Mouse (Mus musculus): ENCODE results near the gene Rbm19.
A peak's percentile ranks its signal among the peaks of the same experiment; 100 is the strongest.

The Rbm19 gene

GRCm38 (mm10) chr5:120199865-120200264 is 83.6 kb downstream of the Rbm19 start:
- DNase-seq (ENCODE audit: low read depth, low spot score): no peak

- DNase-seq (ENCODE audit: low read depth, low spot score): no peak
Measured at GRCm38 (mm10) chr5:120204316-120204715, 88.1 kb downstream of the Rbm19 start.

DNA sequence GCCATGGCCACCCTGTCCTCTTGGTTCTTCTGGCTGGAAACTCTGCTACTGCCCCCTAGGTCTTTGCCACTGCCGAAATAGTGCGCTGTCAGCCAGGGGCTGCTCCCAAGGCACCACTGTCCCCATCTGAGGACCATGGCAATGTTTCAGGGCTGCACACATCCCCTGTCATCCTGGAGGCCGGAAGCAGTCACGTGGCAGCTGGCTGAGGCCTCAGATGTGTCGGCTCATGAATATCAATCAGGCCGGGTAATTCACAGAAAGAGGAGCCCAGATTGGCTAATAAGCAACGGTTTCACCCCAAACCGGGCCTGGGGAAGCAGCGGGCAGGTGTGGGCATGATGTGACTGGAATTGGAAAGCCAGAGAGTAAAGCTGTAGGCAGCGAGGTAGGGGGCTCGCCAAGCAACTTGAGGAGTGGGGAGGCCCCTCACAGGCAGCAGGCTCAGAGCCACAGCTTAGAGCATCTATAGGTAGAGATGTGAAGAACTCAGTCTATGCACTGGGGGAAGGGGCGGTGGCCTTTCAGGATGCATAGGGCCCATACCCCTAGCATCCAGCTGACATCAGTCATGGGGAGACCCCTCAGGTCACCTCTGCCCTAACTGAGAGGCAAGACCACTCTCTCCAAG is 90.2 kb downstream of the Rbm19 start:
- DNase-seq (ENCODE audit: low read depth, low spot score): no peak

DNA sequence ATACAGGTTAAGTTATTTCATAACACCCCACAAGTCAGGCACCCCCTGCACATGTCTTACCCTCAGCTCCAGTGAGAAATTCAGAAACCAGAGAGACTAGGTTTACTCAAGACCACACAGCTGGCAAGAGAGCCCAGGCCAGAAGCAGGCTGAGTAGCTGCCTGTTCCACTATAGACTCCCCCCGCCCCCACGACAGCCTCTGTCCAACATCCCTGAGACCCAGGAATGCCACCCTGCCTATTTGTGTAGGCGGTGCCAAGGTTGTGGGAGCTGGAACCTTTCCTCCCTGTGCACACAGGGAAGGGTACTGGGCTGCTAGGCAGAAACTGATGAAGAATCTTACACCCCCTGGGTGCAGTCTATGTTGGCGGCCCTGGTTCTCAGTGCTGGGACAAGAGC is 91.2 kb downstream of the Rbm19 start:
- no peak for DNase-seq (ENCODE audit: low read depth, low spot score)

DNA sequence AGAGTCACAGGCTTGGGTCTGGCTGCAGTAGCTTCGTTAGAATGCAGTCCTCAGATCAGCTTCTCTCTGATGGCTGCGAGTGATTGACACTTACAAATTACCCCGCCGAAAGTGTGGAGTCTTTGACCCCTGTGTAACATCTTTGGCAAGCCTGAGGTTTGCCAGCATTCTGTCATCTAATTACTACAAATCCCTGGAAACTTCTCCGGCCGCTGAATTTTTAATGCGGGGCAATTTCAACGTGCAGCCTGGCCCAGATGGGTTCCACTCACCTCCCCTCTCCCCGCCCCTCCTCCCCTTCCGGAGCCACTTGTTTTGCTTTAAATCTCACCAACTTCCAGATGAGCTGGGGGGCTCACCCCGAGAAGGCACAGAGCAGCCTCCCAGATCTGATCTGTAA is 94.4 kb downstream of the Rbm19 start:
- no peak for DNase-seq (ENCODE audit: low read depth, low spot score)

- DNase-seq (ENCODE audit: low read depth, low spot score): no peak
Measured at GRCm38 (mm10) chr5:120211182-120211581, 94.9 kb downstream of the Rbm19 start.

DNA sequence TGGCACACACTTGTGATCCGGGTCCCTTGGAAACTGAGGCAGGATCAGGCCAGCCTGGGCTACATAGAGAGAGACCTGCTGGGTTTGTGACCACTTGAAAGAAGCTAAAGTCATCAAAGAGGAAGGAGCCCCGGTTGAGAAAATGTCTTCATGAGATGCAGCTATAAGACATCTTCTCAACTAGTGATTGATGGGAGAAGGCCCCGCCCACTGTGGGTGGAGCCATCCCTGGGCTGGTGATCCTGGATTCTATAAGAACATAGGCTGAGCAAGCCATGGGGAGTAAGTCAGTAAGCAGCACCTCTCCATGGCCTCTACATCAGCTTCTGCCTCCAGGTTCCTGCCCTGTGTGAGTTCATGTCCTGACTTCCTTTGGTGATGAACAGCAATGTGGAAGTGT is 98.2 kb downstream of the Rbm19 start:
- DNase-seq (ENCODE audit: low read depth, low spot score): no peak

GRCm38 (mm10) chr5:120221216-120221615 is 105.0 kb downstream of the Rbm19 start:
- DNase-seq (ENCODE audit: low read depth, low spot score): no peak

DNA sequence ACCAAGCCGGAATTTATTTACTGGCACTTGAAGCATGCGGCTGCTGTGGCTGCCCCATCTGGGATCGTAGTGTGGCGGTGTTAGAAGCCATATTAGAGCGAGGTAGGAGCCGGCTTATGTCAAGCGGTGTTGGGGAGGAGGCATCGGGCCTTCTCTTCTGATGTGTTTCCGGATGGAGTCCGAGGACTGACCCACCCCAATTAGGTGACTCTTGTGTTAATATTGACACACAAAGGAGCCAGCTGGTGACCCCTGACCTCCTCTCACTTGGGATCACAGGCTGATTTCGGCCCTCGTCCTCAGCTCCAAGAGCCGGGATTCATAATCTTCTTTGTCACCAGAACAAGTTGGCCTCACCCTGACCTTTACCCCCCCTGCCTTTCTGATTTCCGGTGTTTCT is 109.1 kb downstream of the Rbm19 start:
- DNase-seq (ENCODE audit: low read depth, low spot score): no peak

GRCm38 (mm10) chr5:120228613-120229409 is 112.5 kb downstream of the Rbm19 start:
- no peak for DNase-seq (ENCODE audit: low read depth, low spot score)

- peak; percentile 49 for DNase-seq (ENCODE audit: low read depth, low spot score)
Measured at GRCm38 (mm10) chr5:120231435-120232147, 115.3 kb downstream of the Rbm19 start.

DNA sequence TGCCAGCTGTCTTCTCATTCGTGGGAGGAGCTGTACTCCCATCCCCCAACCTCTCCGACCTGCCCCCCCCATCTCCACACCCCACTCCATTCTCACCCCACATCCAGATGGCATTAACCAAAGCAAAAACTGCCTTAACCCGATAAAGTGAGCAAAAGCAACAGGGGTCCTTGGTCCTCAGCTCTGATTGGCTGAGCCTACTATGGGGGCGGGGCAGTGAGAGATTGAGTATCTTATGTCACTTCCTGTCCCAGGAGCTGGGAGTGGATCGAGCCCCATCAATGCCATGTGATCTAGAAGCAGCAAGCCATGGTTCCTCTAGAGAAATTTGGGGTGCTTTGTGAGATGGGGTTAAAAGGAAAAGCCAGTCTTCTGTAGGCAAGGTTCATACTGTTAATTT is 118.9 kb downstream of the Rbm19 start:
- no peak for DNase-seq (ENCODE audit: low read depth, low spot score)

DNA sequence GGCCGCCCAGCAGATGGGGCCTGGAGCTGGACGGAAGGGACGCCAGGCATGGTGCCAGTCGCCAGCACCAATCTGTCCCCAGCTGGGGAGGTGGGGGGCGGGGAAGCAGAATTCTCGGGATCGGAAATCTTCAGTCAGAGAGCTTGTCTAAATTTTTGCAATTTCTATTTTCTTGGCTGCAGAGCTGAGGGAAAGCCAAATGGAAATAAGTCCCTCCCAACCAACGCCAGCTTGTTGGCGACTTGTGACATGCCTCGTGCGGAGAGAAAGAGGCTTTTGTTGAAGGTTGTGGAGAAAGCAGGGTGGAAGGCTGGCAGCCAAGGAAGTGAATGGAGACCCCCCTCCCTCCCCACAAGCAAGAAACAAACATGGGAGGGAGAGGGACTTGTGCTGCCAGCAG is 119.3 kb downstream of the Rbm19 start:
- no peak for DNase-seq (ENCODE audit: low read depth, low spot score)

GRCm38 (mm10) chr5:120240071-120240470 is 123.8 kb downstream of the Rbm19 start:
- DNase-seq (ENCODE audit: low read depth, low spot score): no peak

GRCm38 (mm10) chr5:120245336-120245735 is 129.1 kb downstream of the Rbm19 start:
- no peak for DNase-seq (ENCODE audit: low read depth, low spot score)

Measured in embryo, embryonic 11.5 days (tissue).